Comparison of ENCODE assay signal across 20 mouse cellular contexts in the genomic region with DNA sequence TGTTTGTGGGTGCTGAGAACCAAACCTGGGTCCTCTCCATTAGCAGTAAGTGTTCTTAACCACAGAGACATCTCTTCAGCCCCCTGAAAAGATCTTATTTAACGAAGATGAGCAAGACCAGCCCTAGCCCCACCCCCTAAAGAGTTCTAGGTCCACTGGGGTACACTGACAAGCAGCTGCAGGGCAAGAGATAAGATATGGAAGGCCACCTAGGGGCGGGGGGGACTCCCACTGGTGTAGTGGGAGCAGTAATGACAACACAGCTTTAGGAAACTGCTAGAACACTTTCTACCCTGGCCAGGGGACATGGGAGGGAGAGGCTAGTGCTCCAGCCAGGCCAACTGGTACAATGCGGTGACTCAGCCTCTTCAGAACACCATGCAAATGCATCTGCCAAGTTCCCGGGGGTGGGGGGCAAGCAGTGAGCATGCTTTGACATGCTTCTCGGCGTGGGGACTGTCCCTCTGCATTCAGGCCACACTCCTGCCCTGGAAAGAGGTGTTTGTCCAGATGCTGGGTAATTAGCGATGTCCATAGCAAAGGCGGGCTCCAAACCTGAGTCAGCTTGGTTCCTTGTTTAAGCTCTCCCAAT. TPM values are rescaled to one million over a fixed set of nuclear protein-coding genes. Genes with fewer than 3 reads are reported as not detected.
DNase-seq lines count a peak whose midpoint lies in the region; ATAC-seq and TF ChIP-seq lines count a peak whose summit lies in the region.
"Had no signal": no experiment of that assay in that cellular context is flagged by ENCODE, and none has a peak within 500 bp of the region (broad histone marks: within the 10 kb centered on the region; RNA-seq: fewer than 3 reads in every experiment).

No protein-coding gene starts in this region.

- H3K36me3 ChIP-seq in heart, embryonic 14.5 days (ENCODE audit: control insufficient read depth, insufficient read depth, low read length): no peaks in the 10 kb centered on the region
- no peaks in the 10 kb centered on the region for H3K36me3 ChIP-seq in liver, postnatal 0 days (replicated peaks; ENCODE audit: insufficient read depth, low read length)
- H3K36me3 ChIP-seq: embryonic facial prominence, embryonic 13.5 days; forebrain, embryonic 15.5 days had no signal

- H3K9ac ChIP-seq in heart, embryonic 14.5 days (ENCODE audit: low read length): no peak overlapping the region
- no peak overlapping the region for H3K9ac ChIP-seq in liver, postnatal 0 days (replicated peaks)
- H3K9ac ChIP-seq: embryonic facial prominence, embryonic 13.5 days; forebrain, embryonic 15.5 days had no signal

- H3K27ac ChIP-seq in heart, embryonic 14.5 days (replicated peaks in 1 of 2; ENCODE audit: control insufficient read depth in 1 of 2, insufficient read depth in 1 of 2, low read depth in 2 of 2, low read length in 2 of 2): no peak overlapping the region
- H3K27ac ChIP-seq in liver, postnatal 0 days (ENCODE audit: low read depth): no peak overlapping the region
- H3K27ac ChIP-seq: embryonic facial prominence, embryonic 13.5 days; forebrain, embryonic 15.5 days; gastrocnemius, adult 2 months; layer of hippocampus, adult 2 months had no signal

- 79% methylated on average over 8 of the region's 8 CpGs for WGBS in heart, embryonic 14.5 days
- 66% methylated on average over 8 of the region's 8 CpGs for WGBS in liver, postnatal 0 days (ENCODE audit: insufficient replicate concordance)

- intact Hi-C loops in left cerebral cortex, postnatal 10 days (cut with DNase I): no loop called here

- no peak overlapping the region for H3K4me3 ChIP-seq in heart, embryonic 14.5 days (ENCODE audit: control insufficient read depth in 1 of 2, insufficient read depth in 1 of 2, low read depth in 1 of 2, low read length in 2 of 2)
- no peak overlapping the region for H3K4me3 ChIP-seq in liver, postnatal 0 days (ENCODE audit: low read depth, low read length)
- H3K4me3 ChIP-seq: embryonic facial prominence, embryonic 13.5 days; forebrain, embryonic 15.5 days; gastrocnemius, adult 2 months; layer of hippocampus, adult 2 months had no signal

- no peak for DNase-seq in heart, adult 8-10 months (ENCODE audit: low spot score)
- DNase-seq in brain, adult 2 months (ENCODE audit: low read depth, low spot score): peak; percentile 41
- peak; percentile 28 for DNase-seq in liver, postnatal 0 days
- no peak for DNase-seq in left cerebral cortex, postnatal 10 days (ENCODE audit: extremely low spot score in 1 of 2, low spot score in 2 of 2)
- no peak for DNase-seq in right cerebral cortex, adult 2 months (ENCODE audit: low spot score in 2 of 2)
- DNase-seq: cerebellum, postnatal 36 days; gastrocnemius, adult 2 months; kidney, adult 9 months; lung, adult 2 months; thymus, adult 2 months had no signal

- H3K4me1 ChIP-seq in heart, embryonic 14.5 days (ENCODE audit: control insufficient read depth in 2 of 2, insufficient read depth in 2 of 2, low read length in 2 of 2): no peaks in the 10 kb centered on the region
- 0 out of 2 replicates have a peak, but pooled peaks cover 7% of the 10 kb centered on the region for H3K4me1 ChIP-seq in liver, postnatal 0 days (ENCODE audit: insufficient read depth)
- H3K4me1 ChIP-seq: embryonic facial prominence, embryonic 13.5 days; forebrain, embryonic 15.5 days had no signal

- ATAC-seq in heart, embryonic 14.5 days (ENCODE audit: insufficient number of reproducible peaks, insufficient read depth, low FRiP score, low read depth): 0 out of 2 replicates have a peak, but pooled peaks have one; percentile 13
- peak; percentile 67 for ATAC-seq in erythroid progenitor cell, adult 5-6 weeks (replicated peaks; ENCODE audit: low FRiP score, poor library complexity, severe bottlenecking)
- peak; percentile 77 for ATAC-seq in liver, postnatal 0 days
- ATAC-seq: forebrain, embryonic 15.5 days; hindbrain, embryonic 16.5 days; Patski had no signal

- H3K4me2 ChIP-seq in heart, embryonic 14.5 days (ENCODE audit: low read length): no peak overlapping the region
- 0 out of 2 replicates have a peak overlapping the region, but pooled peaks have one; percentile 26 for H3K4me2 ChIP-seq in liver, postnatal 0 days (ENCODE audit: low read depth, low read length)
- H3K4me2 ChIP-seq: embryonic facial prominence, embryonic 13.5 days; forebrain, embryonic 15.5 days had no signal

- H3K9me3 ChIP-seq in heart, embryonic 14.5 days (ENCODE audit: control insufficient read depth, low read length): peaks cover 3% of the 10 kb centered on the region; the same call in 1 of the 2 replicates
- no peaks in the 10 kb centered on the region for H3K9me3 ChIP-seq in liver, postnatal 0 days (ENCODE audit: low read length)
- H3K9me3 ChIP-seq: embryonic facial prominence, embryonic 13.5 days; forebrain, embryonic 15.5 days had no signal

- H3K27me3 ChIP-seq in heart, embryonic 14.5 days (ENCODE audit: control insufficient read depth, insufficient read depth, low read length): no peaks in the 10 kb centered on the region
- H3K27me3 ChIP-seq in liver, postnatal 0 days (ENCODE audit: insufficient read depth, low read length): no peaks in the 10 kb centered on the region
- H3K27me3 ChIP-seq: embryonic facial prominence, embryonic 13.5 days; forebrain, embryonic 15.5 days; Patski had no signal

- TF ChIP-seq EP300 in liver, postnatal 0 days (IDR thresholded peaks at IDR 0.05; ENCODE audit: low read depth): peak; percentile 86

- no peak for TF ChIP-seq CTCF in liver, postnatal 0 days (IDR thresholded peaks at IDR 0.05; ENCODE audit: low read depth)

RNA-seq across cellular contexts. Expression of gene Galnt15, which starts 9.0 kb away (rescaled TPM):
- 0.27 and 0.32 TPM in 2 replicates for polyA plus RNA-seq in heart, embryonic 14.5 days (2014; fragmentation: Nextera tagmentation; extraction: Ambion mirVana)
- 10 to 100 TPM; 13.9 to 22.2 (median 18.3) TPM for total RNA-seq in heart, adult 8-10 months (2022)
- total RNA-seq in erythroid progenitor cell, adult 5-6 weeks (2015; ENCODE audit: low replicate concordance): not detected in 2 replicates
- total RNA-seq in erythroid progenitor cell, adult 5-6 weeks (2017; ENCODE audit: low replicate concordance): 0.13 TPM in 1 of 2 replicates, not detected in the other
- 0.05 TPM in 2 replicates for polyA plus RNA-seq in liver, postnatal 0 days (2015; fragmentation: Nextera tagmentation; extraction: Ambion mirVana)
- 1 to 10 TPM in 1 of 2 experiments, under 1 TPM in 1; 0.75 to 1.6 TPM for total RNA-seq in left cerebral cortex, postnatal 10 days (2021)
- total RNA-seq: megakaryocyte, adult 5-6 weeks; monocyte, adult 5-6 weeks; neutrophil, adult 5-6 weeks had no signal

RNA-seq across cellular contexts. Expression of gene Oxnad1, which starts 47.4 kb away (rescaled TPM):
- polyA plus RNA-seq in heart, embryonic 14.5 days (2014; fragmentation: Nextera tagmentation; extraction: Ambion mirVana): 25.8 and 29.9 TPM in 2 replicates
- total RNA-seq in heart, adult 8-10 months (2022): 10 to 100 TPM; 52.2 to 73.4 (median 56.4) TPM
- 3.6 and 10.5 TPM in 2 replicates for total RNA-seq in erythroid progenitor cell, adult 5-6 weeks (2015; ENCODE audit: low replicate concordance)
- total RNA-seq in erythroid progenitor cell, adult 5-6 weeks (2017; ENCODE audit: low replicate concordance): 9.8 and 26.6 TPM in 2 replicates
- polyA plus RNA-seq in liver, postnatal 0 days (2015; fragmentation: Nextera tagmentation; extraction: Ambion mirVana): 13.5 and 14.3 TPM in 2 replicates
- total RNA-seq in left cerebral cortex, postnatal 10 days (2021): 10 to 100 TPM; 13.0 to 17.9 TPM

RNA-seq across cellular contexts. Expression of gene Dph3, which starts 47.8 kb away (rescaled TPM):
- polyA plus RNA-seq in heart, embryonic 14.5 days (2014; fragmentation: Nextera tagmentation; extraction: Ambion mirVana): 93.4 and 96.0 TPM in 2 replicates
- total RNA-seq in heart, adult 8-10 months (2022): 10 to 100 TPM; 73.7 to 91.2 (median 82.8) TPM
- 33.1 and 67.8 TPM in 2 replicates for total RNA-seq in erythroid progenitor cell, adult 5-6 weeks (2015; ENCODE audit: low replicate concordance)
- 9.1 and 12.5 TPM in 2 replicates for total RNA-seq in erythroid progenitor cell, adult 5-6 weeks (2017; ENCODE audit: low replicate concordance)
- polyA plus RNA-seq in liver, postnatal 0 days (2015; fragmentation: Nextera tagmentation; extraction: Ambion mirVana): 55.9 and 58.1 TPM in 2 replicates
- 10 to 100 TPM; 36.4 to 40.6 TPM for total RNA-seq in left cerebral cortex, postnatal 10 days (2021)

Comparison
In these comparisons a context has a peak if more than half of its experiments do, and no peak if none do; other contexts are left out.
1. ATAC-seq: peak in every context shown above with its lines; median percentile 77 in liver, postnatal 0 days; 67 in erythroid progenitor cell, adult 5-6 weeks; 13 in heart, embryonic 14.5 days.
2. DNase-seq: peak in brain, adult 2 months (single experiment) and liver, postnatal 0 days (single experiment); none in heart, adult 8-10 months (single experiment), left cerebral cortex, postnatal 10 days (0 of 2) and right cerebral cortex, adult 2 months (0 of 2).
3. RNA of gene Galnt15, which starts 9.0 kb away (total RNA-seq): 13.9 to 22.2 TPM in heart, adult 8-10 months; 0.75 to 1.6 TPM in left cerebral cortex, postnatal 10 days and 0.13 TPM in erythroid progenitor cell, adult 5-6 weeks; every median in the first group is over 4 times any median in the second.